Mouse (Mus musculus) neural tube, embryonic 15.5 days (tissue): ENCODE data around the gene Ric3. TPM values are rescaled to one million over a fixed set of nuclear protein-coding genes. Genes with fewer than 3 reads are reported as not detected.
A peak's percentile ranks its signal among the peaks of the same experiment; 100 is the strongest.

Experiments
- ATAC-seq: fragments of 200-750 bp; cut with Nextera tagmentation; 2 replicates; pipeline ENCODE4 v1.8.0; 2017; ENCODE audit warnings: mild to moderate bottlenecking, moderate TSS enrichment, moderate library complexity; ENCODE audit not compliant: low FRiP score
- H3K27ac ChIP-seq: fragments of 300-500 bp; sonication (generic); replicated peaks from 2 replicates; pipeline ENCODE4 v1.5.1; 2015; ENCODE audit warnings: mild to moderate bottlenecking, inconsistent platforms
- H3K27me3 ChIP-seq: fragments of 300-500 bp; sonication (generic); replicated peaks from 2 replicates; pipeline ENCODE4 v1.6.1; 2015; ENCODE audit warnings: inconsistent platforms
- H3K36me3 ChIP-seq: fragments of 300-500 bp; sonication (generic); 2 replicates; pipeline ENCODE4 v1.6.1; 2015; ENCODE audit warnings: inconsistent platforms
- H3K4me1 ChIP-seq: fragments of 300-500 bp; sonication (generic); 2 replicates; pipeline ENCODE4 v1.6.1; 2015; ENCODE audit warnings: inconsistent platforms
- H3K4me2 ChIP-seq: fragments of 300-500 bp; sonication (generic); 2 replicates; pipeline ENCODE4 v1.6.1; 2015; ENCODE audit warnings: inconsistent platforms, mild to moderate bottlenecking, moderate library complexity
- H3K4me3 ChIP-seq: fragments of 300-500 bp; sonication (generic); replicated peaks from 2 replicates; pipeline ENCODE4 v1.5.1; 2015; ENCODE audit warnings: mild to moderate bottlenecking, inconsistent platforms
- H3K9ac ChIP-seq: fragments of 300-500 bp; sonication (generic); replicated peaks from 2 replicates; pipeline ENCODE4 v1.6.1; 2015; ENCODE audit warnings: mild to moderate bottlenecking, inconsistent platforms
- H3K9me3 ChIP-seq: fragments of 300-500 bp; sonication (generic); replicated peaks from 2 replicates; pipeline ENCODE4 v1.6.1; 2016; ENCODE audit warnings: inconsistent platforms
- WGBS: fragments of 180-500 bp; shearing (Covaris S2); methylation state at CpG from one replicate; pipeline ENCODE4 v1.1.7; 2015; ENCODE audit warnings: mixed read lengths; 5-methylcytosine and 5-hydroxymethylcytosine counted together
- polyA plus RNA-seq: library from polyadenylated mRNA; unstranded; fragments of >200 nt; fragmentation: Nextera tagmentation; extraction: Ambion mirVana; gene quantifications from 2 replicates; pipeline ENCODE4 v1.2.1, GENCODE M21; 2015

Ric3 gene
- polyA plus RNA-seq, 1 experiment from 2014 or later: 35.2 TPM

GRCm38 (mm10) chr7:109016378-109016923 lies 66.7 kb downstream of the Ric3 start:
- WGBS: 14% methylated on average over 5 of the region's 5 CpGs
- no peak overlapping the region for H3K4me2 ChIP-seq
- H3K27me3 ChIP-seq: no peaks in the 10 kb centered on the region
- no peak overlapping the region for H3K4me3 ChIP-seq
- H3K27ac ChIP-seq: peak overlapping the region; percentile 58
- no peaks in the 10 kb centered on the region for H3K9me3 ChIP-seq
- H3K9ac ChIP-seq: no peak overlapping the region
- H3K36me3 ChIP-seq: no peaks in the 10 kb centered on the region; the same call in 1 of the 2 replicates
- peaks cover 46% of the 10 kb centered on the region for H3K4me1 ChIP-seq
- 0 out of 2 replicates have a peak, but pooled peaks have one; percentile 4 for ATAC-seq

- ATAC-seq: no peak
- Histone ChIP-seq H3K27ac (no peak overlapping the region), H3K9me3 (no peaks in the 10 kb centered on the region), H3K27me3 (no peaks in the 10 kb centered on the region), H3K4me3 (no peak overlapping the region), H3K4me2 (no peak overlapping the region), H3K9ac (no peak overlapping the region), H3K4me1 (peaks cover 54% of the 10 kb centered on the region), H3K36me3 (no peaks in the 10 kb centered on the region)
- 84% methylated on average over 7 of the region's 7 CpGs for WGBS
Observed at GRCm38 (mm10) chr7:109014851-109015250, 68.3 kb downstream of the Ric3 start.

DNA sequence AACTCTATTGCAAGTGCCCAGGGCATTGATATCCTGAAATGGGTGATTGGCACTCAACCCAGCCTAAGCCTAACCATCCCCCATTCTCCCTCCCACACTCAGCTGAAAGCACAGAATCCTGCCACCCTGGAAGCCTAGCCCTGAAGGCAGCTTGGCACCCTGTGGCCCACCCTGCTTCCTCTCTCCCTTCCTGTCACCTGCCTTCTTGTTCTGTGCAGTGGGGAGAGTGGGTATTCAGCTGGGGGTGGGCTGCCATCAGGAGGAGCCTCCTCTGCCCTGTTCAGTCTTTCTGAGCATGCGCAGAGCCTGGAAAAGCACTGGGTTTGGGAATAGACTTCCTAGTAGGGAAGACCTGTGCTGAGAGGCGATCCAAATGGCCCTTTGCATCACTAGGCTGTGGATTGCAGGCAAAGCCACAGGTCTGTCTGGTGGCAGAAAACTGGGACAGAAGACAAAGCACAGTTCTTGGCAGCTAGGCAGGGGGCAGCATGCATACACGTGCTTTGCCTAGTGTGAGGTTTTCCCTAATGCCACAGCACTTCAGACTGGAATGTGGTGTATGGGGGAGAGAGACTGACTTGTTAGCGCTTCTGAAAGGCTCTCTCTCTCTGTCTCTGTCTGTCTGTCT lies 70.0 kb downstream of the Ric3 start:
- peak overlapping the region; percentile 33; the same call in 1 of the 2 replicates for H3K9ac ChIP-seq
- no peaks in the 10 kb centered on the region for H3K27me3 ChIP-seq
- H3K4me1 ChIP-seq: peaks cover 54% of the 10 kb centered on the region

DNA sequence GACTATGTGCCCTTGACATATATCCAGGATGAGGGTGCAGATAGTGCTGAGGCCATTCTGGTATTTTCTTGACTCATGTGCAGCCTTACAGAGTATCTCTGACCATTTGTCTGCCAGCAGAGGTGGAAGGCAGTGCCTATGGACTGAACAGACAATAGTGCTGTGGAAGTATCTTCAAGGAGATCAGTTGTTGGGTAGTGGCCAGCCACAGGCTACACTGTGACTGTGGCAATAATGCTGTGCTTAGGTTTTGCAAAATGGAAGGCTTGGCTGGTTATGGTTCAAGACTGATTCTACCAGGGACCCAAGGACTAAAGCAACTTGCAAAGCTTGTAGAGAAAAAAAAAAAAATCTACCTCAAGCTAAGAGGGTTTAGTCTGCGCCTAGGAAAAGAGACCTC lies 70.6 kb downstream of the Ric3 start:
- 0 out of 2 replicates have a peak overlapping the region, but pooled peaks have one; percentile 33 for H3K9ac ChIP-seq
- WGBS: 72% methylated on average over 1 of the region's 1 CpGs
- ATAC-seq: no peak

More for the DNA sequence above, 70.0 kb downstream of the Ric3 start:
- H3K4me3 ChIP-seq: peak overlapping the region; percentile 57
- WGBS: 39% methylated on average over 4 of the region's 4 CpGs
- peak overlapping the region; percentile 69 for H3K4me2 ChIP-seq
- H3K36me3 ChIP-seq: no peaks in the 10 kb centered on the region
- H3K27ac ChIP-seq: no peak overlapping the region
- H3K9me3 ChIP-seq: no peaks in the 10 kb centered on the region
- ATAC-seq: no peak

GRCm38 (mm10) chr7:109011596-109012180 lies 71.4 kb downstream of the Ric3 start:
- H3K36me3 ChIP-seq: no peaks in the 10 kb centered on the region
- ATAC-seq: peak; percentile 76
- no peaks in the 10 kb centered on the region for H3K9me3 ChIP-seq
- peak overlapping the region; percentile 90 for H3K27ac ChIP-seq
- H3K27me3 ChIP-seq: no peaks in the 10 kb centered on the region; the same call in 1 of the 2 replicates
- H3K4me2 ChIP-seq: peak overlapping the region; percentile 69
- H3K4me3 ChIP-seq: peak overlapping the region; percentile 57
- peak overlapping the region; percentile 75 for H3K9ac ChIP-seq
- peaks cover 51% of the 10 kb centered on the region for H3K4me1 ChIP-seq
- 17% methylated on average over 8 of the region's 8 CpGs for WGBS

More for the DNA sequence above, 70.6 kb downstream of the Ric3 start:
- Histone ChIP-seq H3K4me3 (peak overlapping the region; percentile 57), H3K27ac (peak overlapping the region; percentile 90), H3K4me1 (peaks cover 54% of the 10 kb centered on the region), H3K9me3 (no peaks in the 10 kb centered on the region), H3K27me3 (no peaks in the 10 kb centered on the region; the same call in 1 of the 2 replicates), H3K4me2 (peak overlapping the region; percentile 69), H3K36me3 (no peaks in the 10 kb centered on the region)

DNA sequence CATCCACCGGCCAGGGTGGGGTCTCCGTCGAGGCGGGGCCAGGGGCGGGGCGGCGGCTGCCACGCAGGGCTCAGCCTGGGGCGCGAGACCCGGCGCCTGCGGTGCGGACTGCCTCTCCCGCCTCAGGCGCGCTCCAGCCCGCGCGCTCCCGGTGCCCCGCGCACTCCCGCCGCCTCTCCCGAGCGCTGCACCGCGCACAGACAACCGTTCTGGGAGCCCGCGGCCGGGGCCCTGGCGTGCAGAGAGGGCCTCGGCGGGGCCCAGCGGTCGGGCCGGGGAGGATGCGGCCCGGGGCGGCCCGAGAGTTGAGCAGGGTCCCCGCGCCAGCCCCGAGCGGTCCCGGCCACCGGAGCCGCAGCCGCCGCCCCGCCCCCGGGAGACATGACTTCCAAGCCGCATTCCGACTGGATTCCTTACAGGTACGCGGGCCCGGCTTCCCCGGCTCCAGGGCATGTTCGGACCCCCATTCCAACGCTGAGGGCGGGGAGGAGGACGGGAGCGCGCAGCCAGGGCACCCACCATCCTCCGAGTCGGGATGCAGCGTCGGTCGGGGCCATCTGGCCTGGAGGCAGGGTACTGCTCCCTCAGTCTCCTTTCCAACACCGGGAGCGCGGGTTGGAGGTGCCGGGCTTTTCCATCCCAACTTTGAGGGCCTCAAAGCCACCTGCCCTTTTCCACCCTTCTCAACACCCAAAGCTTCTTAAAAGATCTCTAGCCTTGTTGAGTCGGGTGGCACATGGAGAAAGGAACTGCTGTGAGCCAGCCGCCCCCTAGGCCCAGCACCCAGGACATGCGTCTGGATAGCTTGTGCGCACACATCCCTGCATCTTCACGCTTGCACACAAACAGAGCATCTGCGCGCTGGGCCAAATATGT lies 72.2 kb downstream of the Ric3 start:
- peak; percentile 84 for ATAC-seq
- Histone ChIP-seq H3K9me3 (no peaks in the 10 kb centered on the region), H3K27ac (peak overlapping the region; percentile 90), H3K4me3 (peak overlapping the region; percentile 57), H3K4me2 (peak overlapping the region; percentile 69), H3K4me1 (peaks cover 43% of the 10 kb centered on the region), H3K9ac (peak overlapping the region; percentile 75), H3K36me3 (no peaks in the 10 kb centered on the region), H3K27me3 (no peaks in the 10 kb centered on the region; the same call in 1 of the 2 replicates)
- 1% methylated on average over 81 of the region's 82 CpGs for WGBS

- WGBS: 85% methylated on average over 1 of the region's 1 CpGs
- Histone ChIP-seq H3K27ac (no peak overlapping the region), H3K4me2 (no peak overlapping the region), H3K4me3 (no peak overlapping the region), H3K9me3 (no peaks in the 10 kb centered on the region), H3K4me1 (peaks cover 36% of the 10 kb centered on the region), H3K27me3 (no peaks in the 10 kb centered on the region; the same call in 1 of the 2 replicates), H3K36me3 (no peaks in the 10 kb centered on the region), H3K9ac (no peak overlapping the region)
- no peak for ATAC-seq
Observed at GRCm38 (mm10) chr7:109009260-109009659, 73.9 kb downstream of the Ric3 start.

- no peaks in the 10 kb centered on the region; the same call in 1 of the 2 replicates for H3K27me3 ChIP-seq
- no peak overlapping the region for H3K9ac ChIP-seq
- no peak overlapping the region for H3K4me3 ChIP-seq
- no peak overlapping the region for H3K4me2 ChIP-seq
- no peaks in the 10 kb centered on the region for H3K4me1 ChIP-seq
- no peaks in the 10 kb centered on the region for H3K36me3 ChIP-seq
- ATAC-seq: no peak
- WGBS: 48% methylated on average over 3 of the region's 3 CpGs
- no peak overlapping the region for H3K27ac ChIP-seq
- no peaks in the 10 kb centered on the region for H3K9me3 ChIP-seq
Observed at GRCm38 (mm10) chr7:109003653-109004052, 79.5 kb downstream of the Ric3 start.

- H3K9me3 ChIP-seq: no peaks in the 10 kb centered on the region
- ATAC-seq: no peak
- no peaks in the 10 kb centered on the region for H3K36me3 ChIP-seq
- H3K4me3 ChIP-seq: no peak overlapping the region
- no peak overlapping the region for H3K27ac ChIP-seq
- no peaks in the 10 kb centered on the region for H3K27me3 ChIP-seq
- 90% methylated on average over 4 of the region's 4 CpGs for WGBS
- no peak overlapping the region for H3K4me2 ChIP-seq
- no peaks in the 10 kb centered on the region for H3K4me1 ChIP-seq
- no peak overlapping the region for H3K9ac ChIP-seq
Observed at GRCm38 (mm10) chr7:109001971-109002370, 81.2 kb downstream of the Ric3 start.

GRCm38 (mm10) chr7:109000315-109000954 lies 82.7 kb downstream of the Ric3 start:
- no peaks in the 10 kb centered on the region for H3K27me3 ChIP-seq
- no peaks in the 10 kb centered on the region for H3K36me3 ChIP-seq
- H3K9me3 ChIP-seq: no peaks in the 10 kb centered on the region
- no peak overlapping the region for H3K27ac ChIP-seq
- WGBS: 53% methylated on average over 4 of the region's 4 CpGs
- H3K4me3 ChIP-seq: no peak overlapping the region
- ATAC-seq: peak; percentile 42; the same call in 1 of the 2 replicates
- H3K4me1 ChIP-seq: no peaks in the 10 kb centered on the region
- no peak overlapping the region for H3K4me2 ChIP-seq
- H3K9ac ChIP-seq: no peak overlapping the region

- Histone ChIP-seq H3K27me3 (no peaks in the 10 kb centered on the region), H3K9me3 (no peaks in the 10 kb centered on the region), H3K27ac (no peak overlapping the region), H3K4me2 (no peak overlapping the region), H3K4me1 (no peaks in the 10 kb centered on the region), H3K36me3 (no peaks in the 10 kb centered on the region), H3K9ac (no peak overlapping the region), H3K4me3 (no peak overlapping the region)
- 56% methylated on average over 6 of the region's 6 CpGs for WGBS
- ATAC-seq: no peak
Observed at GRCm38 (mm10) chr7:108996156-108996555, 87.0 kb downstream of the Ric3 start.
